Mouse (Mus musculus) gastrocnemius, adult 18-20 months (tissue): ENCODE measurements at regions not wholly inside any gene's neighbourhood (a gene's known extent, or its start where the extent isn't known, plus 50 kb on each side); places are given as distances from the start of the nearest gene placed in this dataset.

Source experiments
- DNase-seq: peaks from one replicate; pipeline ENCODE4 v3.0.0; 2021; ENCODE audit warnings: low spot score

GRCm38 (mm10) chr7:65772845-65773244, 81.9 kb downstream of the Tm2d3 start:
- DNase-seq = no peak

- no peak for DNase-seq
Measured at GRCm38 (mm10) chr7:65773948-65774347, 83.0 kb downstream of the Tm2d3 start.

GRCm38 (mm10) chr7:65774388-65775015, 83.5 kb downstream of the Tm2d3 start:
- DNase-seq = no peak

GRCm38 (mm10) chr7:65775016-65775415, 84.0 kb downstream of the Tm2d3 start:
- DNase-seq = no peak

- no peak for DNase-seq
Measured at GRCm38 (mm10) chr7:65779716-65780372, 81.7 kb upstream of the Pcsk6 start.

- no peak for DNase-seq
Measured at GRCm38 (mm10) chr7:65780578-65781370, 80.8 kb upstream of the Pcsk6 start.

- peak; percentile 50 for DNase-seq
Measured at GRCm38 (mm10) chr7:65782024-65782423, 79.5 kb upstream of the Pcsk6 start.

GRCm38 (mm10) chr7:65783773-65784172, 77.8 kb upstream of the Pcsk6 start:
- DNase-seq = no peak

- no peak for DNase-seq
Measured at GRCm38 (mm10) chr7:65786916-65787315, 74.6 kb upstream of the Pcsk6 start.

GRCm38 (mm10) chr7:65787849-65788248, 73.7 kb upstream of the Pcsk6 start:
- no peak for DNase-seq

- no peak for DNase-seq
Measured at GRCm38 (mm10) chr7:65790264-65790663, 71.3 kb upstream of the Pcsk6 start.

- DNase-seq = no peak
Measured at GRCm38 (mm10) chr7:65792187-65792823, 69.2 kb upstream of the Pcsk6 start.

- peak; percentile 9 for DNase-seq
Measured at GRCm38 (mm10) chr7:65802306-65802705, 59.2 kb upstream of the Pcsk6 start.

GRCm38 (mm10) chr7:65802806-65803205, 58.7 kb upstream of the Pcsk6 start:
- no peak for DNase-seq

- DNase-seq = peak; percentile 70
Measured at GRCm38 (mm10) chr7:65803422-65804303, 57.9 kb upstream of the Pcsk6 start.
